Mouse (Mus musculus) retina, postnatal 1 day (tissue): ENCODE measurements at regions not wholly inside any gene's neighbourhood (a gene's known extent, or its start where the extent isn't known, plus 50 kb on each side); places are given as distances from the start of the nearest gene placed in this dataset.

Experiments
- DNase-seq: peaks from one replicate; pipeline ENCODE4 v3.0.0-alpha.2; 2012

DNA sequence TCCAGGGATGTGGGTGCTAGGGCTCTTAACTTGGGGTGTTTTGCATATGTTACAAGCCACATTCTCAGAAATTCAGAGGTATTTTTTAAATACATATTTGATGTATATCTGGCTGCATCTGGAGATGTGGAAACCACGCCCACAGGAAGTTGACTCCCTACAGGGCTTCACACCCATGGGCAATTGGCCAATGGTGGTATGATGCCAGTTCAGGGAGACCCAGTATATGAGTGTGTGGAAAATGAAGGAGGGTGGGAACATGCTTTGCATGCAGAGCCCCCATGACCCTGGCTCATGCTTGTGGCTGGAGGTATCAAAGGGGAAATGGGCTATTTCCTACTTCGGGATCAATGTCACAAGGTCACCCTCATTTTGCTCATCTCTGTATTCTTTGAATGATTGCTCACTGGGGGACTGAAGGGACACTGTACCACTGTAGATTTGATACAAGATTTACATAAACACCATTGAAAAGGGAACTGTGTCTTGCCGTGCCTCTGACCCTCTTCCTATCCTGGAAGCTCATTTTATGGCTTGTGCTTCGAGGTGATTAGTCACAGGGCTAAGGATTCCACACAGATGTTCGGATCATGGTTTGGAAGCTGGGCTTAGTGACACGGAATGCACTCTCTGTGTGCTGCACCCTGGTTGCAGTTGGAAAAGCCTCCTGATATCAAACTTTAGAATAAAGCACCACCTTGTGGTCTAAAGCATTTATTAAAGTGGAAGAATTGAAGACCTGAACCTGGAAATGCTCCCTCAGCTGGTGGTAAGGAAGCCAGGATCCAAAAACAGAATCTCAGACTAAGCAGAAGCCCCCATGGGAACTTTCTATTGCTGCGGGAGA, 56.8 kb upstream of the Edn1 start:
- peak; percentile 72 for DNase-seq

DNA sequence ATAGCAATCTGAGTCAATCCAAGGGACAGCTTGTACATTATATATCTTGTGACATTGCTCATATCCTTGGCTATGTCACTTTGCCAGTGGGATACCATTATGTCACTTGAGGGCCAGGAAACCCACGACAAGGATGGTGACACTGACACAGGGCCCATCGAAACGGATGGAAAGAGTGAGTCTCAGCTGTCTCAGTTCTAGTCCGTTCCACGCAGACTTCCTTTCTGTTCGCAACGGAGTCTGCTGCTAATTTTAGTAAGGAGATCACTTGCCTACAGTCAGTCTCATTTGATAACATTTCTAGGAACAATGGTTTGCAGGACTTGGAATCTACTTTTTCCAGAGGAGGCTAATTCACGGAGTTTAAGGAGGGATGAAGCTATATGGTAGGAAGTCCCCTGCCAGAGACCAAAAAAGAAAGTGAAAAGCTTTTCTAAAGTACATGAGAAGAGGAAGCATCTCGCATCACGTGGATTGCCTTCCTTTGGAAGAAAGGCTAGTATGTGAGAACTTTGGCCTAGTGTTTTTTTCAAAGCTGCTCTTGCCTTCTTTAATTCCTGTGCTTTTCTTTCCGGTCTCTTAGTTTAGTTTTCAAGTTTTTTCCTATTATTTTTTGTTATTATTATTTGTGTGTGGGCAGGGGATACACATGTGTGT, 55.4 kb upstream of the Edn1 start:
- DNase-seq, result no peak
